21 mouse cellular contexts compared by ENCODE assay signal in the genomic region with DNA sequence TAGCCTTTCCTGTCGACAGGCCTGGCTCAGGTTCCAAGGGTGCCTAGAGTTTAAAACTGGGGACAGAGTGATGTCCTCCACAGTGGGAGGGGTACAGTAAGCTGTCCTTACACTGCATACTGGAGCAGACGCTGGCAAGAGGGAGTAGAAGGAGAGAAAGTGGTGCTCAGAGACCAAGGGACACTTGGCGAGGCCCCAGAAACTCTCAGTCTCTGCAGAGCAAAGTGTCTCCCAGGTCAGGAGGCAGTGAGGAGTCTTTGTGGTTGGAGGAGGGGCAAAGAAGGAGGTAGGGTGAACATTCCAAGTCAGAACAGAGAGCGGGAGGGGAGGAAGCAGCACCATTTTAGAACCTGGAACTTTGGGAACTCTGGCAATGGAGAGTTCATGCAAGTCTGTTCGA. TPM values are rescaled to one million over a fixed set of nuclear protein-coding genes. Genes with fewer than 3 reads are reported as not detected.
DNase-seq lines count a peak whose midpoint lies in the region; ATAC-seq and TF ChIP-seq lines count a peak whose summit lies in the region.
"Had no signal": no experiment of that assay in that cellular context is flagged by ENCODE, and none has a peak within 500 bp of the region (broad histone marks: within the 10 kb centered on the region; RNA-seq: fewer than 3 reads in every experiment).

No protein-coding gene starts in this region.

- intact Hi-C loops in heart, postnatal 10 days (cut with DNase I) = no loop called here

- no peak overlapping the region for H3K4me3 ChIP-seq in heart, postnatal 0 days (ENCODE audit: low read depth, low read length)
- no peak overlapping the region for H3K4me3 ChIP-seq in limb, embryonic 13.5 days
- H3K4me3 ChIP-seq in limb, embryonic 10.5 days = no peak overlapping the region
- no peak overlapping the region for H3K4me3 ChIP-seq in heart, embryonic 10.5 days
- H3K4me3 ChIP-seq: embryonic facial prominence, embryonic 12.5 days; forebrain, embryonic 15.5 days; heart, embryonic 15.5 days; hindbrain, embryonic 12.5 days had no signal

- WGBS in heart, postnatal 0 days = 64% methylated on average over 5 of the region's 5 CpGs
- WGBS in limb, embryonic 13.5 days = 67% methylated on average over 5 of the region's 5 CpGs
- WGBS in limb, embryonic 10.5 days = 75% methylated on average over 5 of the region's 5 CpGs
- 54% methylated on average over 5 of the region's 5 CpGs for WGBS in heart, embryonic 10.5 days

- no peak for TF ChIP-seq EP300 in heart, postnatal 0 days (IDR thresholded peaks at IDR 0.05; ENCODE audit: low read depth)

- H3K9me3 ChIP-seq in heart, postnatal 0 days (replicated peaks; ENCODE audit: control insufficient read depth, low read length) = no peaks in the 10 kb centered on the region
- no peaks in the 10 kb centered on the region for H3K9me3 ChIP-seq in limb, embryonic 13.5 days
- no peaks in the 10 kb centered on the region for H3K9me3 ChIP-seq in limb, embryonic 10.5 days (replicated peaks)
- H3K9me3 ChIP-seq in heart, embryonic 10.5 days = no peaks in the 10 kb centered on the region
- H3K9me3 ChIP-seq: embryonic facial prominence, embryonic 12.5 days; forebrain, embryonic 15.5 days; heart, embryonic 15.5 days had no signal

- peaks cover 10% of the 10 kb centered on the region; the same call in 1 of the 2 replicates for H3K27me3 ChIP-seq in heart, postnatal 0 days (ENCODE audit: control insufficient read depth, insufficient read depth, low read length)
- peaks cover 6% of the 10 kb centered on the region; the same call in 1 of the 2 replicates for H3K27me3 ChIP-seq in limb, embryonic 13.5 days
- peaks cover 50% of the 10 kb centered on the region for H3K27me3 ChIP-seq in limb, embryonic 10.5 days (ENCODE audit: low read depth, poor library complexity, severe bottlenecking)
- H3K27me3 ChIP-seq in heart, embryonic 10.5 days (ENCODE audit: insufficient read depth, poor library complexity, severe bottlenecking) = peaks cover 80% of the 10 kb centered on the region
- H3K27me3 ChIP-seq: forebrain, embryonic 15.5 days had no signal

- no peak for ATAC-seq in heart, postnatal 0 days (ENCODE audit: insufficient read depth, low read depth)
- no peak for ATAC-seq in limb, embryonic 13.5 days (ENCODE audit: low FRiP score, low read depth)
- ATAC-seq: forebrain, embryonic 15.5 days; hindbrain, embryonic 16.5 days had no signal

- H3K4me1 ChIP-seq in heart, postnatal 0 days (ENCODE audit: control insufficient read depth, insufficient read depth) = no peaks in the 10 kb centered on the region
- H3K4me1 ChIP-seq in limb, embryonic 13.5 days = 0 out of 2 replicates have a peak, but pooled peaks cover 4% of the 10 kb centered on the region
- 0 out of 2 replicates have a peak, but pooled peaks cover 5% of the 10 kb centered on the region for H3K4me1 ChIP-seq in limb, embryonic 10.5 days
- H3K4me1 ChIP-seq in heart, embryonic 10.5 days = no peaks in the 10 kb centered on the region; the same call in 1 of the 2 replicates
- H3K4me1 ChIP-seq: embryonic facial prominence, embryonic 12.5 days had no signal

- 0 out of 2 replicates have a peak overlapping the region, but pooled peaks have one; percentile 15 for H3K4me2 ChIP-seq in heart, postnatal 0 days (ENCODE audit: low read depth, low read length)
- H3K4me2 ChIP-seq in limb, embryonic 13.5 days (replicated peaks) = 0 out of 2 replicates have a peak overlapping the region, but pooled peaks have one; percentile 19
- H3K4me2 ChIP-seq: embryonic facial prominence, embryonic 12.5 days; forebrain, embryonic 15.5 days; heart, embryonic 11.5 days; heart, embryonic 15.5 days; hindbrain, embryonic 12.5 days had no signal

- no peak overlapping the region for H3K27ac ChIP-seq in heart, postnatal 0 days (ENCODE audit: low read depth)
- H3K27ac ChIP-seq in limb, embryonic 13.5 days = no peak overlapping the region
- no peak overlapping the region for H3K27ac ChIP-seq in limb, embryonic 10.5 days
- H3K27ac ChIP-seq in heart, embryonic 10.5 days = no peak overlapping the region
- H3K27ac ChIP-seq: embryonic facial prominence, embryonic 12.5 days; forebrain, embryonic 15.5 days; heart, embryonic 15.5 days; hindbrain, embryonic 12.5 days had no signal

- no peak for DNase-seq in heart, postnatal 0 days (ENCODE audit: low spot score)
- no peak for DNase-seq in heart, postnatal 10 days
- no peak for DNase-seq in limb, embryonic 10.5 days (ENCODE audit: low spot score)
- peak; percentile 65 to 71 for DNase-seq in kidney, adult 8-10 months
- DNase-seq in kidney, postnatal 25 days = peak; percentile 76 to 86
- DNase-seq in heart, embryonic 10.5 days (ENCODE audit: low spot score) = no peak
- no peak for DNase-seq in layer of hippocampus, adult 18-20 months (ENCODE audit: low spot score in 2 of 2)
- DNase-seq: adrenal gland, postnatal 25 days; cerebellum, adult 2 months; cerebellum, postnatal 25 days; gastrocnemius, postnatal 36 days; heart, adult 11 months; heart, postnatal 36 days had no signal

- no peak for TF ChIP-seq CTCF in heart, postnatal 0 days (IDR thresholded peaks at IDR 0.05; ENCODE audit: low read depth)

- H3K36me3 ChIP-seq in heart, postnatal 0 days (replicated peaks; ENCODE audit: control insufficient read depth, insufficient read depth, low read length) = no peaks in the 10 kb centered on the region
- no peaks in the 10 kb centered on the region for H3K36me3 ChIP-seq in limb, embryonic 13.5 days
- H3K36me3 ChIP-seq in limb, embryonic 10.5 days = no peaks in the 10 kb centered on the region
- H3K36me3 ChIP-seq in heart, embryonic 10.5 days = no peaks in the 10 kb centered on the region
- H3K36me3 ChIP-seq: embryonic facial prominence, embryonic 12.5 days; forebrain, embryonic 15.5 days; heart, embryonic 15.5 days; hindbrain, embryonic 12.5 days had no signal

- H3K9ac ChIP-seq in heart, postnatal 0 days (replicated peaks; ENCODE audit: low read depth, low read length) = no peak overlapping the region
- H3K9ac ChIP-seq in limb, embryonic 13.5 days = no peak overlapping the region
- H3K9ac ChIP-seq: embryonic facial prominence, embryonic 12.5 days; forebrain, embryonic 15.5 days; heart, embryonic 15.5 days; hindbrain, embryonic 12.5 days had no signal

RNA-seq across cellular contexts. Expression of gene Apln, which starts 2.8 kb away (rescaled TPM):
- total RNA-seq in heart, postnatal 0 days (2014; rRNA removed; ENCODE audit: low replicate concordance) = 15.0 and 18.6 TPM in 2 replicates
- 6.3 and 7.6 TPM in 2 replicates for polyA plus RNA-seq in heart, postnatal 0 days (2015; fragmentation: Nextera tagmentation; extraction: Ambion mirVana)
- total RNA-seq in heart, postnatal 10 days (2021) = 10 to 100 TPM; 28.2 to 30.5 TPM
- 8.9 and 9.3 TPM in 2 replicates for polyA plus RNA-seq in limb, embryonic 13.5 days (2015; fragmentation: Nextera tagmentation; extraction: Ambion mirVana)
- polyA plus RNA-seq in limb, embryonic 10.5 days (2016; fragmentation: Nextera tagmentation; extraction: Ambion mirVana) = 4.8 and 5.1 TPM in 2 replicates
- 0.71 and 1.4 TPM in 2 replicates for polyA plus RNA-seq in heart, embryonic 10.5 days (2016; fragmentation: Nextera tagmentation; extraction: Ambion mirVana)
- total RNA-seq in layer of hippocampus, adult 18-20 months (2021) = 10 to 100 TPM; 14.9 to 17.2 TPM
- total RNA-seq: MEL had no signal

Comparison
In these comparisons a context has a peak if more than half of its experiments do, and no peak if none do; other contexts are left out.
1. DNase-seq: peak in kidney, adult 8-10 months (2 of 2) and kidney, postnatal 25 days (2 of 2); none in heart, postnatal 0 days (single experiment), heart, postnatal 10 days (0 of 2), limb, embryonic 10.5 days (single experiment), heart, embryonic 10.5 days (single experiment) and layer of hippocampus, adult 18-20 months (0 of 2).